ENCODE assay signal across 11 mouse cellular contexts in the genomic region with DNA sequence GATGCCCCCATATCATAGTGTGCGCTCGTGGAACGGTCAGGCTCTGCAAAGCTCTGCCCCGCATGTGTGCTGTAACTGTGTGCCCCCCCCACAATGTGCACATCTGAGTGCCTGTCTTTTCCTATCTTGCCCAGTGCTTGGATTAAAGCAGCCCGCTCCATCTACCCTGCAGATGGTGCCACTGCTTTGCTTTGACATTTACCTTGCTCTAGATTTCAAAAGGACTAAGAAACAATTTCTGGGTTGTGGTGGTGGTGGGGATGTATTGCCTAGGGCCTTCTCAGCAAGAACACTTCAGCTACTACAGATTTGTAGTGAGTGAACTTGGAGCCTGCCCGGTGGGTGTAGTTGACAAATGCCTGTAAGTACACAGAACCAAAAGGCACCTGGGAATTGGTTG.
DNase-seq lines count a peak whose midpoint lies in the region; ATAC-seq and TF ChIP-seq lines count a peak whose summit lies in the region.
"Had no signal": no experiment of that assay in that cellular context is flagged by ENCODE, and none has a peak within 500 bp of the region (broad histone marks: within the 10 kb centered on the region; RNA-seq: fewer than 3 reads in every experiment).

No protein-coding gene starts in this region.

- no peaks in the 10 kb centered on the region for H3K9me3 ChIP-seq in heart, embryonic 11.5 days (replicated peaks; ENCODE audit: control insufficient read depth, low read length)
- no peaks in the 10 kb centered on the region for H3K9me3 ChIP-seq in liver, embryonic 15.5 days (replicated peaks)
- H3K9me3 ChIP-seq in liver, embryonic 11.5 days (ENCODE audit: control insufficient read depth, low read length), result no peaks in the 10 kb centered on the region
- H3K9me3 ChIP-seq: liver, embryonic 13.5 days had no signal

- TF ChIP-seq CTCF in heart, adult 2 months (IDR thresholded peaks at IDR 0.05), result peak; percentile 62

- H3K27me3 ChIP-seq in heart, adult 2 months (ENCODE audit: control insufficient read depth, insufficient read depth, low read length), result no peaks in the 10 kb centered on the region
- no peaks in the 10 kb centered on the region for H3K27me3 ChIP-seq in heart, embryonic 11.5 days (ENCODE audit: control insufficient read depth, insufficient read depth, low read length)
- no peaks in the 10 kb centered on the region for H3K27me3 ChIP-seq in liver, embryonic 15.5 days
- no peaks in the 10 kb centered on the region for H3K27me3 ChIP-seq in liver, embryonic 11.5 days (replicated peaks; ENCODE audit: control insufficient read depth, insufficient read depth, low read length)
- H3K27me3 ChIP-seq: liver, embryonic 13.5 days had no signal

- no peak for TF ChIP-seq POLR2A in heart, adult 2 months (IDR thresholded peaks at IDR 0.05; ENCODE audit: insufficient read depth, low read depth, low read length)

- H3K9ac ChIP-seq in heart, adult 2 months (ENCODE audit: low read depth, low read length), result no peak overlapping the region
- H3K9ac ChIP-seq in heart, embryonic 11.5 days (ENCODE audit: low read depth, low read length), result no peak overlapping the region
- no peak overlapping the region for H3K9ac ChIP-seq in liver, embryonic 15.5 days
- no peak overlapping the region for H3K9ac ChIP-seq in liver, embryonic 11.5 days (ENCODE audit: low read depth, low read length)
- H3K9ac ChIP-seq: liver, embryonic 13.5 days had no signal

- no peak for TF ChIP-seq EP300 in heart, adult 2 months (IDR thresholded peaks at IDR 0.05; ENCODE audit: insufficient read depth, low read depth, low read length)

- peaks cover 18% of the 10 kb centered on the region for H3K4me1 ChIP-seq in heart, adult 2 months (ENCODE audit: control insufficient read depth, insufficient read depth, low read length)
- H3K4me1 ChIP-seq in heart, embryonic 11.5 days (ENCODE audit: control insufficient read depth, insufficient read depth, low read length), result peaks cover 35% of the 10 kb centered on the region
- H3K4me1 ChIP-seq in liver, embryonic 15.5 days (replicated peaks), result peaks cover 57% of the 10 kb centered on the region
- peaks cover 50% of the 10 kb centered on the region for H3K4me1 ChIP-seq in liver, embryonic 11.5 days (replicated peaks; ENCODE audit: control insufficient read depth, insufficient read depth, low read length)

- ATAC-seq in heart, embryonic 11.5 days (replicated peaks; ENCODE audit: insufficient number of reproducible peaks, low FRiP score, low TSS enrichment), result no peak
- ATAC-seq in liver, embryonic 15.5 days (ENCODE audit: insufficient read depth), result no peak
- no peak for ATAC-seq in liver, embryonic 11.5 days (replicated peaks; ENCODE audit: low FRiP score)

- no peak overlapping the region; the same call in 1 of the 2 replicates for H3K27ac ChIP-seq in heart, adult 2 months
- H3K27ac ChIP-seq in heart, embryonic 11.5 days (ENCODE audit: low read depth, low read length), result no peak overlapping the region
- 0 out of 2 replicates have a peak overlapping the region, but pooled peaks have one; percentile 10 for H3K27ac ChIP-seq in liver, embryonic 15.5 days (replicated peaks)
- no peak overlapping the region for H3K27ac ChIP-seq in liver, embryonic 11.5 days (ENCODE audit: low read depth, low read length)
- H3K27ac ChIP-seq: liver, embryonic 13.5 days had no signal

- intact Hi-C loops in heart, adult 2 months (cut with DNase I), result no loop called here
- intact Hi-C loops in left cerebral cortex, postnatal 4 days (cut with DNase I), result no loop called here

- no peak overlapping the region for H3K4me3 ChIP-seq in heart, adult 2 months
- no peak overlapping the region for H3K4me3 ChIP-seq in heart, embryonic 11.5 days (ENCODE audit: low read depth, low read length)
- no peak overlapping the region for H3K4me3 ChIP-seq in liver, embryonic 15.5 days (replicated peaks)
- no peak overlapping the region for H3K4me3 ChIP-seq in liver, embryonic 11.5 days (ENCODE audit: low read depth, low read length)
- H3K4me3 ChIP-seq: liver, embryonic 13.5 days; myocyte had no signal

- 67% methylated on average over 6 of the region's 6 CpGs for WGBS in heart, adult 2 months
- 76% methylated on average over 6 of the region's 6 CpGs for WGBS in heart, embryonic 11.5 days (ENCODE audit: insufficient replicate concordance)
- 81% methylated on average over 6 of the region's 6 CpGs for WGBS in liver, embryonic 15.5 days (ENCODE audit: insufficient replicate concordance)
- WGBS in liver, embryonic 11.5 days, result 79% methylated on average over 6 of the region's 6 CpGs

- no peak for DNase-seq in heart, adult 2 months
- DNase-seq in liver, embryonic 11.5 days (ENCODE audit: low spot score), result no peak
- DNase-seq in cerebellum, adult 8-10 months, result peak; percentile 51
- DNase-seq in left cerebral cortex, postnatal 4 days, result peak; percentile 65
- DNase-seq in spleen, postnatal 4 days (ENCODE audit: low spot score in 2 of 2), result no peak
- DNase-seq in gastrocnemius, adult 18-20 months (ENCODE audit: low spot score), result no peak
- DNase-seq: gastrocnemius, postnatal 14 days; liver, embryonic 13.5 days had no signal

- H3K36me3 ChIP-seq in heart, adult 2 months (ENCODE audit: control insufficient read depth, insufficient read depth, low read length), result peaks cover 10% of the 10 kb centered on the region
- H3K36me3 ChIP-seq in heart, embryonic 11.5 days (ENCODE audit: control insufficient read depth, insufficient read depth, low read length), result no peaks in the 10 kb centered on the region
- peaks cover 37% of the 10 kb centered on the region for H3K36me3 ChIP-seq in liver, embryonic 15.5 days (replicated peaks)
- peaks cover 13% of the 10 kb centered on the region; the same call in 1 of the 2 replicates for H3K36me3 ChIP-seq in liver, embryonic 11.5 days (ENCODE audit: control insufficient read depth, insufficient read depth, low read length)

- no peak overlapping the region for H3K4me2 ChIP-seq in heart, embryonic 11.5 days
- H3K4me2 ChIP-seq in liver, embryonic 15.5 days, result no peak overlapping the region
- no peak overlapping the region for H3K4me2 ChIP-seq in liver, embryonic 11.5 days
- H3K4me2 ChIP-seq: liver, embryonic 13.5 days had no signal

- H3K79me2 ChIP-seq in heart, adult 2 months (replicated peaks; ENCODE audit: control insufficient read depth, insufficient read depth, low read length), result peaks cover 5% of the 10 kb centered on the region; the same call in 1 of the 2 replicates

Comparison
In these comparisons a context has a peak if more than half of its experiments do, and no peak if none do; other contexts are left out.
1. DNase-seq: peak in cerebellum, adult 8-10 months (single experiment) and left cerebral cortex, postnatal 4 days (single experiment); none in heart, adult 2 months (0 of 2), liver, embryonic 11.5 days (single experiment), spleen, postnatal 4 days (0 of 2) and gastrocnemius, adult 18-20 months (single experiment).